Mouse (Mus musculus) kidney, adult 2 months (tissue): ENCODE data around the gene Ttll11. TPM values are rescaled to one million over a fixed set of nuclear protein-coding genes. Genes with fewer than 3 reads are reported as not detected.
A peak's percentile ranks its signal among the peaks of the same experiment; 100 is the strongest.

Experiments used
- DNase-seq: peaks from one replicate; pipeline ENCODE4 v3.0.0; 2021
- H3K27ac ChIP-seq: fragments of 200-500 bp; 2 replicates; pipeline ENCODE4 v1.5.1; 2012; ENCODE audit warnings: low read depth, low read length, control low read depth, inconsistent platforms; ENCODE audit not compliant: insufficient read depth
- H3K27me3 ChIP-seq: fragments of 200-500 bp; replicated peaks from 2 replicates; pipeline ENCODE4 v1.6.1; 2012; ENCODE audit warnings: mild to moderate bottlenecking, moderate library complexity, low read length, inconsistent platforms; ENCODE audit not compliant: control insufficient read depth, insufficient read depth
- H3K36me3 ChIP-seq: fragments of 200-500 bp; 2 replicates; pipeline ENCODE4 v1.6.1; 2012; ENCODE audit warnings: mild to moderate bottlenecking, moderate library complexity, low read length, inconsistent platforms; ENCODE audit not compliant: control insufficient read depth, insufficient read depth
- H3K4me1 ChIP-seq: fragments of 200-500 bp; 2 replicates; pipeline ENCODE4 v1.6.1; 2011; ENCODE audit warnings: low read length; ENCODE audit not compliant: control insufficient read depth, insufficient read depth
- H3K4me3 ChIP-seq: fragments of 200-500 bp; 2 replicates; pipeline ENCODE4 v1.5.1; 2011; ENCODE audit warnings: mild to moderate bottlenecking, low read depth, low read length, control low read depth; ENCODE audit not compliant: insufficient read depth
- CTCF ChIP-seq: fragments of 200-500 bp; conservative IDR thresholded peaks from 2 replicates; pipeline ENCODE4 v1.5.1; 2011; ENCODE audit warnings: low read depth, mild to moderate bottlenecking, control low read depth, low read length, moderate library complexity, mixed read lengths; ENCODE audit not compliant: insufficient read depth, insufficient read length
- POLR2A ChIP-seq: fragments of 200-500 bp; IDR thresholded peaks from one replicate; pipeline ENCODE4 v1.6.1; 2011; ENCODE audit warnings: low read depth, low read length, control low read depth
- WGBS: fragments of 180-500 bp; shearing (Covaris S2); methylation state at CpG from one replicate; pipeline ENCODE4 v1.1.7; 2018; 5-methylcytosine and 5-hydroxymethylcytosine counted together
- polyA plus RNA-seq: library from polyadenylated mRNA; depleted of rRNA; stranded (reverse); fragments of >200 nt; gene quantifications from 2 replicates; pipeline ENCODE4 v1.2.3, GENCODE M21; 2012

Ttll11 gene
- polyA plus RNA-seq, 1 experiment, result 0.41 TPM

- Histone ChIP-seq H3K27ac (no peak overlapping the region), H3K36me3 (no peaks in the 10 kb centered on the region), H3K4me3 (no peak overlapping the region), H3K27me3 (no peaks in the 10 kb centered on the region), H3K4me1 (no peaks in the 10 kb centered on the region)
- no peak for TF ChIP-seq CTCF
- TF ChIP-seq POLR2A, result no peak
- WGBS, result 92% methylated on average over 4 of the region's 4 CpGs
- DNase-seq, result no peak
Measured at GRCm38 (mm10) chr2:35852971-35853370, 126.7 kb downstream of the Ttll11 start.

- no peak overlapping the region for H3K27ac ChIP-seq
- WGBS, result 59% methylated on average over 3 of the region's 3 CpGs
- TF ChIP-seq POLR2A (no peak), CTCF (no peak)
Measured at GRCm38 (mm10) chr2:35852164-35852509, 127.6 kb downstream of the Ttll11 start.

GRCm38 (mm10) chr2:35851420-35852163 lies 128.1 kb downstream of the Ttll11 start:
- WGBS, result 37% methylated on average over 17 of the region's 17 CpGs
- Histone ChIP-seq H3K27ac (no peak overlapping the region), H3K27me3 (no peaks in the 10 kb centered on the region), H3K4me3 (no peak overlapping the region), H3K36me3 (no peaks in the 10 kb centered on the region), H3K4me1 (no peaks in the 10 kb centered on the region)
- no peak for DNase-seq
- TF ChIP-seq POLR2A (no peak), CTCF (no peak)

More at GRCm38 (mm10) chr2:35852164-35852509, 127.6 kb downstream of the Ttll11 start:
- no peak for DNase-seq
- H3K36me3 ChIP-seq, result no peaks in the 10 kb centered on the region
- no peaks in the 10 kb centered on the region for H3K4me1 ChIP-seq
- H3K4me3 ChIP-seq, result no peak overlapping the region
- no peaks in the 10 kb centered on the region for H3K27me3 ChIP-seq

GRCm38 (mm10) chr2:35849632-35850230 lies 130.0 kb downstream of the Ttll11 start:
- TF ChIP-seq POLR2A, result no peak
- TF ChIP-seq CTCF, result no peak
- Histone ChIP-seq H3K27ac (no peak overlapping the region), H3K4me1 (no peaks in the 10 kb centered on the region), H3K36me3 (no peaks in the 10 kb centered on the region), H3K27me3 (no peaks in the 10 kb centered on the region), H3K4me3 (no peak overlapping the region)
- peak; percentile 33 for DNase-seq
- 40% methylated on average over 10 of the region's 10 CpGs for WGBS

DNA sequence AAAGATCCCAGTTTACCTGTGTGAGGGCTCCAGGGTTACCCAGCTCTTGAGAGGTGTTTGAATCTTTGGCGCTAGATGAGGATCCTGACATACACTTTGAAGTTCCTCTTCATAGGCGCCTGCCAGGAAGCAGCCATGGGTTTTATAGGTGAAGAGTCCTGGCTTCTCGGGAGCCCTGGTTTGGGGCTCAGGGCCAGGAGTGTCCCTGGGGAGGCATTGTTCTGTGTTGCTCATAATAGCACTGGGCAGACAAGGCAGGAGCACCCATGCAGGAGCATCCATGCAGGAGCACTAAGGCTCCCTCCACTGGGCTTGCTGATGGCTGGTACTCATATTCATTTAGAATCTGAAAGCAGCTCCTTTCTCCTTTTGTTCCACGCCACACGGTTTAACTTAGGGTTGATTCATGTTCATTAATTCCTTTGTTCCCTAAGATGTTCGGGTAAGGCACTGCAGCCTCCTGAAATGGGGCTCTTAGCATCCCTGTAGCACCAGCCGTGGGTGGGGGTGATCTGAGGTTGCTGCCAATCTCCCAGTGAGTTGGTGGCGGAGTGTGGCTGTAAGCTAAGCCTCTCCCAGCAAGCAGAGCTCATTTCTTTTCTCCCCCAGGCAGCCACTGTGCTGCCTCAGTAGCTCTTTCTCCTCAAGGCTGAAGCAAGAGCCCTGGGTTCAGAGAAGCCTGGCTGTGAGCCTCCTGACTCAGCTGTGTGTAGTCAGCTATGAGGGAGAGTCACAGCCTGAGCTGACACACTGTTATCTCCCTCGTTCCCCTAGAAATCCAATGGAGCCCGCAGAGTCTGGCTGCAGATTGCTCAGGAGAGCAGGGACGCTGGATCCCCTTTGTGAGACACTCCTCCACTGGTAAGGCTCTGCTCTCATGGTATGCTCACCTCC lies 133.9 kb downstream of the Ttll11 start:
- H3K4me1 ChIP-seq, result no peaks in the 10 kb centered on the region; the same call in 1 of the 2 replicates
- no peak overlapping the region for H3K27ac ChIP-seq
- TF ChIP-seq POLR2A (no peak), CTCF (no peak)
- H3K4me3 ChIP-seq, result no peak overlapping the region
- no peaks in the 10 kb centered on the region for H3K36me3 ChIP-seq
- peak; percentile 10 for DNase-seq
- 76% methylated on average over 11 of the region's 11 CpGs for WGBS
- no peaks in the 10 kb centered on the region for H3K27me3 ChIP-seq

- Histone ChIP-seq H3K36me3 (no peaks in the 10 kb centered on the region), H3K27me3 (no peaks in the 10 kb centered on the region), H3K27ac (no peak overlapping the region), H3K4me1 (peaks cover 4% of the 10 kb centered on the region; the same call in 1 of the 2 replicates), H3K4me3 (no peak overlapping the region)
- no peak for TF ChIP-seq POLR2A
- TF ChIP-seq CTCF, result no peak
- WGBS, result 49% methylated on average over 13 of the region's 13 CpGs
- peak; percentile 13 for DNase-seq
Measured at GRCm38 (mm10) chr2:35843896-35844690, 135.6 kb downstream of the Ttll11 start.
